Mouse (Mus musculus) heart, postnatal 0 days (tissue): ENCODE measurements around the gene Kptn.

Experiments
- CTCF ChIP-seq: IDR thresholded peaks from 2 replicates; pipeline ENCODE4 v1.5.1; 2016; ENCODE audit warnings: antibody characterized with exemption, control low read depth, low read depth
- EP300 ChIP-seq: IDR thresholded peaks from 2 replicates; pipeline ENCODE4 v1.6.1; 2016; ENCODE audit warnings: antibody characterized with exemption, low read depth

- no peak for TF ChIP-seq CTCF
- TF ChIP-seq EP300 = no peak
These were observed 14.0 kb downstream of the Kptn start for GRCm38 (mm10) chr7:16133691-16134090.
